Mouse (Mus musculus) thymus, postnatal 25 days (tissue): ENCODE data around the gene Gm20503.
A peak's percentile ranks its signal among the peaks of the same experiment; 100 is the strongest.

Experiments used
- DNase-seq: peaks from one replicate; pipeline ENCODE4 v3.0.0; 2022

The Gm20503 gene

DNA sequence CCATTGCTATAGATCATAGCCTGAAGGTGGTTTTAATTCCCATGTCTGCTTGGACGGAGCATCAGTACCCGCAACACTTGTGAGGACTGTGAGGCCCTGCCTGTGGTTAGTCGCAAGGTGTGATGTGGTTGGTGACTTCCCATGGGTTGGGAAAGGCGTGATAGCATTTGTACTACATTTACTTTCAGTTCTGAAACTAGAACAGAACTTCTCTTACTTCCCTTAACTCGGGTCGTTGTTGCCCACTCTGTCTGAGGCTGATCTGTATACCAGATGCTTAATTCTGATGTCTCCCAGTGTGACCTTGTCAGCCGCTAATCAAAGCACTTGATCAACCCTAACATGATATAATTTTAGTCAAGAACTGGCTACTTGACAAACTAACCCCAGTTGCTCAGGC, 6.2 kb downstream of the Gm20503 start:
- peak; percentile 42 for DNase-seq

- peak; percentile 34 for DNase-seq
Observed at GRCm38 (mm10) chr4:59009696-59010095, 6.7 kb downstream of the Gm20503 start.

DNA sequence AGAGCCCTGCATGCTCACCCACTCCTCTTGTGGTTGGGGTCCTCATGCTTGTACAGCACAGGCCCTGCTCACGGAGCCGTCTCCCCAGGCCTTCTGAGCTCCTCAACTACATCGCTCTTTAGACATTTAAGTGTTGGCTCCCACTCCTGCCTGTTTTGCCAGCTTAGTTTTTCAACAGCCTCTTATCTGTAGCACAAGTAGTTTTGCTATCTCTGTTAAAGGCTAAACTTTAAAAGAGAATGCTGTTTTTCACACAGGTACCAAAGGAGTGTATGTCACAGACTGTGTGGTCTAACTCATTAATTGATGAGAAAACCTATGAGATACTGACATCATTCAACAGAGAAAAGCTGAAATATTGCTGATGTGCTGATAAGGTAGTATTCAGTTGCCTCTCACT, 8.4 kb downstream of the Gm20503 start:
- no peak for DNase-seq

DNA sequence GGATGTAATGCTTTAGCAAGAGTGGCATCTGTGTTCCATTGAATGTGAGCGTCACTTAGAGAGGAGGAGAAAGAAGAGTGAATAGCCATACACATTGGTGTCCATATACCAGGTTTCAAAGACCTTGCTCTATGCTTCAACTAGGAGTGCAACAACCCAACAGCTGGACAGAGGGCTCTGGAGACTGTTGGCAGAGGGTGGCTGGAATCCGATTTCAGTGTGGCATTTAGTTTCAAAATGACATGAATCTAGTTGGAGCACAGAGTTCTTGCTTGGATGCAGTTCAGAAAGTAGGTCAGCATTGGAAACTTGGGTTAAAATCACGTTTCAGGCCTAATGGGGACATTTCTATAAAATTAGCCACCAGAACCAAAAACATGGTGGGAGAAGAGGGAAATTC, 12.2 kb downstream of the Gm20503 start:
- DNase-seq: no peak

GRCm38 (mm10) chr4:59016922-59017321, 13.9 kb downstream of the Gm20503 start:
- no peak for DNase-seq

DNA sequence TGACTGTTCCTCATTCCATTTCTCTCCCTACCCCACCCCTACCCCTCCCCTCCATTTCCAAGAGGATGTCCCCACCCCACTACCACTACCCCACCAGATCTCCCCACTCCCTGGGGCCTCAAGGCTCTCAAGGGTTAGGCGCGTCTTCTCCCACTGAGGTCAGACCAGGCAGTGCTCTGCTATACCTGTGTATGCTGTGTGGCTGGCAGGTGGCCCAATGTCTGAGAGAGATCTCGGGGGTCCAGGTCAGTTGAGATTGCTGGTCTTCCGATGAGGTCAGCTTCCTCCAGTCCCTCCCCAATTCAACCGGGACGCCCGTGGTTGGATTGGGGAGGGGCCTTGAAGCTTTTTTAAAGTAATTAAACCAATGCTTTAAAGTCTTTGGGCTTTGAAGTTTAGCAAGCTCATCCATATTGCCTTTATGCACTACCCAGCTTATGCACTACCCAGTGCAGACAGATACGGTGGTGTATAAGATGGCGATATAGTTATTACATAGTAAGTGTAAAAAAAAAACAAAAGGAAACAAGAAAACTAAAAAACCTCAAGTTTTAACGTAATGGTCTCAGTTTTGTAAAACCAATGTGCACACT, 31.4 kb downstream of the Gm20503 start:
- no peak for DNase-seq

DNA sequence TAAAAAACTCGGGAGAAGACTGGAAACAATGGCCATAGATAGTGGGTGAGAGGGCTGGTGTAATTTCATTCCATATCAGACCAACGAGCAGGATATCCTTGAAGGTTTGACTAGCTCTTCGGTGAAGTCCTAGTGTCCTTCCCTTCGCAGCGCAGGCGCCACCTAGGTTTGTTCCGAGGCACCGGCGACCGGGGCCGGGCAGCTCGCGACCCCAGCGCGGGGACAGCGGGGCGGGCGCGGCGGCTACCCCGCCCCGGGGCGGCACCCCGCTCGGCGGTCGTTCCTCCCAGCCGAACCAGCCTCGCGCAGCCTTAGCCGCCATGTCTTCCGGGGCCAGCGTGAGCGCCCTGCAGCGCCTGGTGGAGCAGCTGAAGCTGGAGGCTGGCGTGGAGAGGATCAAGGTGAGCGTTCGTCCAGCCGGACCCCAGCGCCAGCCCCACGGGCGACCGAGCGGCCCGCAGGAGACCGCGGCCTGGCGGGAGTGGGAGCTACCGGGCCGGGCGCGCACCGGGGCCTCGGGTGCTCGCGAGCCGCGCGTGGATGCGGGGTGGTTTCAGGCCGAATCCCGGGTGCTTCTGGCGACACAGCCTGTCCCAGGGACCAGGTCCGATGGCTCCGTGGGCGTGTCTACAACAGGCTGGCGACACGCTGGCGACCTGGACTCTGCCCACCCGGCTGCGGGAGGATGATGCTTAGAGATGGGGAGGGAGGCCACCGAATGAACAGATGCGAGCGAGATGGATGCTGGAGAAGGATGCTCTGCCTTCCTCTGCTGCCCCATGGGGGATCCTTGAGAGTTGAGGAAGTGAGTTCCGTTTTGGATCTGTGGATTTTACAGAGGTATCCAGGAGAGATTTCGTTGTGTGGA, 32.1 kb downstream of the Gm20503 start, which contains the start of gene Gng10:
Gng10 (plus strand) TSS at position 171 of the 868 bp plus-strand sequence.
- peak; percentile 73 for DNase-seq

DNA sequence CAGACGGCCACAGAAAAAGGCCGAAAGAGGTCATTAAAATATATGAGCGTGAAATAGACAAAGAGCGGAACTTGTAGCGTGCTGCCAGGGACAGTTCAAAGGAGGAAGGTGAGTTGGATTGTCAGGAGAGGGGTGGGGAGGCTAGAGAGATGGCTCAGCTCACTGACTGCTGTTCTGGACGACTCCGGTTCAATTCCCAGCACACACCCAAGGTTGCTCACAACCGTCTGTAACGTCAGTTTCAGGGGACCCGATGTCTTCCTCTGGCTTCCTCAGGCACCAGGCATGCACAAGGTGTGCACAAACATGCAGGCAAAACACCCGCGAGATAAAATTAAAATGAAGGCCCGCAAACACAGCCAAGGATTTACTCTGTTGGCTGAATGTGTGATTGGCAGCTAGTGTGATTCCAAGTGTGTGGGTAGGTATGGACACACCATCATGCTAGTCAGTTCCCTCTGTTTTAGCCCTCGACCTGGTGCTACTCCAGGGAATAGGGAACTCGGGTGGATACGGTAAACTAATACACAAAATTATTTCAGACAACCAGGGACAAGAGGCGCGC, 32.9 kb downstream of the Gm20503 start:
- peak; percentile 17 for DNase-seq

DNA sequence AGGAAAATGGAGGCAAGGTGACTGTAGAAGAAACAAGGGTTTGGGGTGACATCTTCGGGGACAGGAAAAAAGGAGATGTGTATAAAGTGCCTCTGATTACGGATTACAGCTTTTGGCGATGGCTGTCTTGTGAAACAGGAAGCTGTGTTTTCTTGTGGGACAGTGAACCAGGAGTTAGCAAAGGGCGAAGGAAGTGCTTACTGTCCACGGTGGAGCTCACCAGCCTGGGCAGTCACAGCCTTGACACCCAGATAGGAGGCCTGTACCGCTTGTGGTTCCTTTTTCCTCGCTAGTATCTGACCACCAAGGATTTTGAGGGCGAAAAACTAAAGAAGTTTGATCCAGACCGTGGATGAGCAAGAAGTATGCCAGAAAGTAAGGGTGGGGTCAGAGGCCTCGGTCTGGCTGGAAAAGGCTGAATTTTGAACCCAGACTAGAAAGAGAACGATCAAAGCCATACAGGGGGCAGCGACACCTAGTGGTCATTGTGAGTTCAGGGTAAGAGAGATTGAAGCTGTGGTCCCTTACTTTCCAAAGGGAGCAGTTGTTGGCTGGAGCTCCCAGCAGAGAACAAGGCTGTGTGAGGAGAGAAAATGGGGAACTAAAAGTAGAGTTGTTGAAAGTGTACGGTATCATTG, 33.6 kb downstream of the Gm20503 start:
- peak; percentile 83 for DNase-seq

- no peak for DNase-seq
Observed at GRCm38 (mm10) chr4:59037525-59037924, 34.5 kb downstream of the Gm20503 start.

GRCm38 (mm10) chr4:59040397-59041287, 37.6 kb downstream of the Gm20503 start:
- peak; percentile 17 for DNase-seq

DNA sequence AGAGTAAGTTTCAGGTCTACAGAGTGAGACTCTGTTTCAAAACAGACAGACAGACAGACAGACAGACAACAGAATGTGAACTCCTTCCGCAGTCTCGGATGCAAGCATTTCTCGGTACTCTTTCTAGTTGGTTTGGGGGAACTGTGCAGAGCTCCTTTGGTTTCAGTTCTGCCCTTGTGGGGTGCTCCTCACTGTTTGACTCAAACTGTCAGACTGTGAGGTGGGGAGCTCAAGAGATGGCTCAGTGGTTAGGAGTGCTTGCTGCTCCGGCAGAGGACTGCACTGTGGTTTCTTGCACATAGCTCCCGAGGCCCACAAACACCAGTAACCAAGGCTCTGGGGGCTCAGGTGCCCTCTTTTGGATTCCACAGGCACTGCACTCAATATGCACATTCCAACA, 40.1 kb downstream of the Gm20503 start:
- no peak for DNase-seq

DNA sequence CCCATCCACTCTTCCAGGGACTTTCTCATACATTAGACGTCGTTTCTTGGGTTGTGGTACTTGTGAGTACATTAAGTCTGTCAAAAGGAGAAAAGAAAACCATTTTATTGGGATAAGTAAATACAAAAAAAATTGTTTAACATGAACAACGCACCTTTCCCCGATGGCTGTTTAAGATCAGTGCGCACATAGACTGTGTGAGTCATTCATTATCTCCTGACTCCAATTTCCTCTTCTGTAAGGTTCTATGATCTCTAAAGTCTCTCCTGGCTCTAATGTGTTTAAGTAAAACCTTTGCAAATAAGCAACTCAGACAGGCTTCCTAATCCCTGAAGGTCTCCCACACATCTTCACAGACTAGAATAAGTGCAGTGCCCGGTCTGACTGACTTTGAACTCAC, 40.9 kb downstream of the Gm20503 start:
- DNase-seq: no peak

DNA sequence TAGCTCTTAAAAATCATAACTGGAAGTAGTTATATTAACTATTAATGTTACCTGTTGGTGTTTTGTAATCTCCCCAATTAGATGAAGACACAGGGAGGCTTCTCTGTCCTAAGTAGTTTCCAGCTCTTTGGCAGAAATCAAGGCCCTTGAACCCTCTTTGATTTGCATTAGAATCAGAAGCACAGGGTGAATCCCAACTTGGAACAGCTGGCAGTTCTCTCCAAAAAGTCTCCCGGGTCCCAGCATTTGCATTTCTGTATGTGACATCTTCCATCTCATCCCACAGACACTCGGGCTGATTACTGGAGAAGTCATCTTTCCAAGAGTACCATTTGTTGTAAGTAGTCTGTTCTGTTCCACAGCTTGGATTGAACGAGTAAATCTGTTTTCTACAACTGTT, 44.2 kb downstream of the Gm20503 start:
- no peak for DNase-seq

DNA sequence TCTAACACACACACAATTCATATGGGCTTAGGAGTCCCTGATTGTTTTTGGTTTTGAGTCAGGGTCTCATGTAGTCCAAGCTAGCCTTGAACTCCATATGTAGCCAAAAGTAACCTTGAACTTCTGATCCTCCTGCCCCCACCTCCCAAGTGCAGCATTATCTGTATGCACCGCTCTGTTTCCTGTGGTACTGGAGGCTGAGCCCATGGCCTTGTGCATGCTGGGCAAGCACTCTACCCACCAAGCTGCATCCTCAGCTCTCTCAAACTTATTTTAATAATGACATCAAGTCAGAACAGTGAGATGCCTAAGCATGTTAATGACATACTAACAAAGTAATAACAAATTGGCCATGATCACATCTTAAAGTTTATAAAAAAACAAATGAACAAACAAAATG, 48.1 kb downstream of the Gm20503 start:
- DNase-seq: no peak

DNA sequence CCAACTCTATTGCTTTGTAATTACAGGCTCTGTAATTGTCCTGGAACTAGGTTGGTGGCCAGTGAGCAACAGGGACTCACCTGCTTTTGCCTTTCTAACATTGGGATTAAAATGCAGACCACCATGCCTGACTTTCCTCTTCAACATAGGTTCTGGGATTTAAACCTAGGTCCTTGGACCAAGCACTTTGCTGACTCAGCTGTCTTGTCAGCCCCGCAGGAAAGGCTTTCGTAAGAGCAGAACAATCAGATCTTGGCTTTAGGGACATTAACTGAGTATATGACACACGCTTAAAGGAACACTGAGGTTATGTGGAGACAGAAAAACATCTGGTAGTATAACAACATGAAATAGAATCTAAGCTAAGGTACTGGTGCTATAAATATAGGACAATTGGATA, 54.9 kb downstream of the Gm20503 start:
- no peak for DNase-seq

DNA sequence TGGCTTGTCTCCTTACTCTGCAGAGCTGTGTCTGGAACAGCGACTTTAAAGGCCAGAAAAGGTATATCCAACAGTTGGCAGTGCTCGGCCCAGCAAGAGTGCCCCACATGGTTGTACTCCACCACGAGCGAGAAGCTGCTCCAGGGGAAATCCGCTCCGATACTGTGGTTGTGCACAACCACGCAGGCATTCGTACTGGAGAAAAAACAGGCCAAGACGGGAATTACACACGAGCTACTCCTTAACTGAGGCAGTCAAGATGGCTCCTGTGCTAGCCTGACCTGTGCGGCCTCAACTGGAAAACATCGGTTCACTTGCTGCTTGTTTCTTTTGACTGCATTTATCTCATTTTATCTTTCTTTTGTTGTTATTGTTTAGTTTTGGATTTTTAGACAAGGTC, 59.5 kb downstream of the Gm20503 start:
- no peak for DNase-seq

GRCm38 (mm10) chr4:59069276-59069675, 66.3 kb downstream of the Gm20503 start:
- no peak for DNase-seq

- DNase-seq: no peak
Observed at GRCm38 (mm10) chr4:59083430-59083829, 80.4 kb downstream of the Gm20503 start.

GRCm38 (mm10) chr4:59089391-59089790, 86.4 kb downstream of the Gm20503 start:
- no peak for DNase-seq
